Mouse (Mus musculus) megakaryocyte progenitor cell, adult 5-6 weeks (primary cell): ENCODE measurements at regions not wholly inside any gene's neighbourhood (a gene's known extent, or its start where the extent isn't known, plus 50 kb on each side); places are given as distances from the start of the nearest gene placed in this dataset.

Experiments
- ATAC-seq: replicated peaks from 2 replicates; pipeline ENCODE4 v1.8.0; 2016; ENCODE audit warnings: mild to moderate bottlenecking, moderate TSS enrichment, inconsistent platforms; ENCODE audit not compliant: poor library complexity

GRCm38 (mm10) chr15:85674191-85674984, 60.4 kb upstream of the Ppara start:
- ATAC-seq = no peak

- ATAC-seq = no peak
These were observed 59.7 kb upstream of the Ppara start for GRCm38 (mm10) chr15:85675126-85675525.

GRCm38 (mm10) chr15:85675736-85676135, 59.0 kb upstream of the Ppara start:
- no peak for ATAC-seq

GRCm38 (mm10) chr15:85676156-85676555, 58.6 kb upstream of the Ppara start:
- no peak for ATAC-seq

- ATAC-seq = no peak
These were observed 57.9 kb upstream of the Ppara start for GRCm38 (mm10) chr15:85676871-85677270.

GRCm38 (mm10) chr15:85677381-85677780, 57.4 kb upstream of the Ppara start:
- no peak for ATAC-seq

GRCm38 (mm10) chr15:85677855-85678254, 56.9 kb upstream of the Ppara start:
- no peak for ATAC-seq

- ATAC-seq = no peak
These were observed 56.4 kb upstream of the Ppara start for GRCm38 (mm10) chr15:85678351-85678895.

- no peak for ATAC-seq
These were observed 55.6 kb upstream of the Ppara start for GRCm38 (mm10) chr15:85678981-85679708.

- ATAC-seq = no peak
These were observed 54.8 kb upstream of the Ppara start for GRCm38 (mm10) chr15:85679864-85680428.

- ATAC-seq = no peak
These were observed 54.1 kb upstream of the Ppara start for GRCm38 (mm10) chr15:85680460-85681224.

GRCm38 (mm10) chr15:85682116-85682515, 52.7 kb upstream of the Ppara start:
- ATAC-seq = no peak

- ATAC-seq = no peak
These were observed 52.0 kb upstream of the Ppara start for GRCm38 (mm10) chr15:85682780-85683179.

GRCm38 (mm10) chr15:85683271-85683670, 51.5 kb upstream of the Ppara start:
- ATAC-seq = no peak

GRCm38 (mm10) chr15:85683716-85684115, 51.1 kb upstream of the Ppara start:
- no peak for ATAC-seq

GRCm38 (mm10) chr15:85684164-85684708, 50.5 kb upstream of the Ppara start:
- no peak for ATAC-seq

GRCm38 (mm10) chr15:85684875-85685274, 49.9 kb upstream of the Ppara start:
- no peak for ATAC-seq
